Mouse (Mus musculus) heart, postnatal 0 days (tissue): ENCODE measurements at regions not wholly inside any gene's neighbourhood (a gene's known extent, or its start where the extent isn't known, plus 50 kb on each side); places are given as distances from the start of the nearest gene placed in this dataset.

ENCODE experiments used
- ATAC-seq: fragments of 200-750 bp; cut with Nextera tagmentation; 2 replicates; pipeline ENCODE4 v1.8.0; 2017; ENCODE audit warnings: low read depth, moderate number of reproducible peaks, moderate library complexity; ENCODE audit not compliant: insufficient read depth
- DNase-seq: peaks from one replicate; pipeline ENCODE4 v3.0.0-alpha.2; 2016; ENCODE audit warnings: low spot score
- H3K27ac ChIP-seq: fragments of 300-500 bp; sonication (generic); 2 replicates; pipeline ENCODE4 v1.5.1; 2014; ENCODE audit warnings: low read depth, mild to moderate bottlenecking
- H3K27me3 ChIP-seq: fragments of 300-500 bp; sonication (generic); 2 replicates; pipeline ENCODE4 v1.6.1; 2014; ENCODE audit warnings: low read length, mixed read lengths; ENCODE audit not compliant: control insufficient read depth, insufficient read depth
- H3K36me3 ChIP-seq: fragments of 300-500 bp; sonication (generic); replicated peaks from 2 replicates; pipeline ENCODE4 v1.6.1; 2014; ENCODE audit warnings: low read length, mixed read lengths; ENCODE audit not compliant: control insufficient read depth, insufficient read depth
- H3K4me1 ChIP-seq: fragments of 300-500 bp; sonication (generic); 2 replicates; pipeline ENCODE4 v1.6.1; 2014; ENCODE audit warnings: antibody characterized with exemption; ENCODE audit not compliant: control insufficient read depth, insufficient read depth
- H3K4me2 ChIP-seq: fragments of 300-500 bp; sonication (generic); 2 replicates; pipeline ENCODE4 v1.6.1; 2014; ENCODE audit warnings: low read depth, mild to moderate bottlenecking, low read length, moderate library complexity
- H3K4me3 ChIP-seq: fragments of 300-500 bp; sonication (generic); 2 replicates; pipeline ENCODE4 v1.5.1; 2014; ENCODE audit warnings: low read depth, low read length
- H3K9ac ChIP-seq: fragments of 300-500 bp; sonication (generic); replicated peaks from 2 replicates; pipeline ENCODE4 v1.6.1; 2014; ENCODE audit warnings: low read depth, low read length, mixed read lengths
- H3K9me3 ChIP-seq: fragments of 300-500 bp; sonication (generic); replicated peaks from 2 replicates; pipeline ENCODE4 v1.6.1; 2016; ENCODE audit warnings: low read length; ENCODE audit not compliant: control insufficient read depth
- CTCF ChIP-seq: IDR thresholded peaks from 2 replicates; pipeline ENCODE4 v1.5.1; 2016; ENCODE audit warnings: antibody characterized with exemption, control low read depth, low read depth
- EP300 ChIP-seq: IDR thresholded peaks from 2 replicates; pipeline ENCODE4 v1.6.1; 2016; ENCODE audit warnings: antibody characterized with exemption, low read depth
- WGBS: fragments of 180-500 bp; shearing (Covaris S2); extraction: QIAGEN DNeasy Blood & Tissue Kit; methylation state at CpG from one replicate; pipeline ENCODE4 v1.1.7; 2014; 5-methylcytosine and 5-hydroxymethylcytosine counted together

DNA sequence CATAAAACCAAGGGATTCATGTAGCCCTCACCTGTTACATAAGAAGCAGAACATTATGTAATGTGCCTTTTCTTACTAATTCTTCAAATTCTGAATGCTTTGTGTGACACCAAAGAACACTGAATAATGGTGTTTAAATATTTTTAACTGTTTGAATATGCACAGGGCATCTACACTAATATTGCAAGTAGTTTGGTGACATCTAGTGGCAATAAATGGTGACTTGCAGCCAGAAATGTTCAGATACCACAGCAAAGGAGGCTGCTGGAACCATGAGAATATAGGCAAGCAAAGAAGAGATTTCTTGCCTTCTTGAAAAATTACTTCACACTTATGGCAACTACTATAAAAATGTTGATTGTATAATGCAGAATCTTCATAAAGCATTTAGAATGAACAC is 159.6 kb upstream of the G2e3 start:
- no peak overlapping the region for H3K4me3 ChIP-seq
- H3K4me1 ChIP-seq = no peaks in the 10 kb centered on the region
- peak; percentile 76 for TF ChIP-seq CTCF
- no peak for TF ChIP-seq EP300
- no peak overlapping the region for H3K4me2 ChIP-seq
- H3K27me3 ChIP-seq = no peaks in the 10 kb centered on the region
- ATAC-seq (no peak), DNase-seq (peak; percentile 66)
- H3K9me3 ChIP-seq = no peaks in the 10 kb centered on the region
- H3K27ac ChIP-seq = no peak overlapping the region
- H3K9ac ChIP-seq = no peak overlapping the region
- H3K36me3 ChIP-seq = no peaks in the 10 kb centered on the region

DNA sequence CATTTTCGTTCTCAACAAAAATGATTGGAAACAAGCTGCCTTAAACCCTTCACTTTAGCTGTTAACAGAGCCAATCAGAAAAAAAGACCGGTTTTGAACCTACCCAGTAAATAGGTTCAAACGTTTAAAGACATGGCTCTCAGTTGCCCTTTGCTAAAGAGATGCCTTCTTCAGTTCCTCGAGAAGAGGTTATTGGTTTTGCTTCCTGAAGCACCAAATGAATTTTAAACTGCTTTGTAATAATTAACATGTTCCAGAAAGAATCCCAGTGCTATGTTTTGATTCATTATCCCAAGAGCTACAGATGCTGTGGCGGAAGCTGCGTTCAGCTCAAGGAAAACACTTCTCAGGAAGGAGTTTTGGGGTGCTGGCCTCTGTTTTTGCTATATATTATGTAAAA is 160.1 kb upstream of the G2e3 start:
- H3K4me3 ChIP-seq = no peak overlapping the region
- no peak for TF ChIP-seq CTCF
- no peak for TF ChIP-seq EP300
- H3K9me3 ChIP-seq = no peaks in the 10 kb centered on the region
- no peak overlapping the region for H3K9ac ChIP-seq
- no peaks in the 10 kb centered on the region for H3K27me3 ChIP-seq
- ATAC-seq (no peak), DNase-seq (no peak)
- WGBS = 78% methylated on average over 6 of the region's 6 CpGs
- H3K36me3 ChIP-seq = no peaks in the 10 kb centered on the region
- H3K27ac ChIP-seq = no peak overlapping the region
- no peak overlapping the region for H3K4me2 ChIP-seq
- no peaks in the 10 kb centered on the region for H3K4me1 ChIP-seq

DNA sequence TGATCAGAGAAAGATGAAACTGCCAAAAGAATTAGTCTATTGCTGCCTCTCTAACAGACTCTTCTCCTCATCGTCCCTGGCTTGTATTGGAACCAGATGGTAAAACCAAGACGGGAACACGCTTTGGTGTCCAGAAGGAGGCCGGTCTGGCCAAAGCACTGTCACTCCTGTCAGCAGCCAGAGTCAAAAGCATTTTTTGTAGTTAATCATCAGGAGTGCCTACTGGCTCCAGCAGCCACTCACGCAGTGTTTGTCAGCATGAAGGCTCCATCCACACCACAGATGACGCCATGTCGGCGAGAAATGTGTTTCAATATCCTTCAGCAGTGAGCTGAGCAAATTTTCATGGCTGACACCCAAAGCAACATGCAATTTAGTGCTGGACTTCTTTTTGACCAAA is 162.1 kb upstream of the G2e3 start:
- Histone ChIP-seq H3K27ac (no peak overlapping the region), H3K27me3 (no peaks in the 10 kb centered on the region), H3K9ac (no peak overlapping the region), H3K4me1 (no peaks in the 10 kb centered on the region), H3K36me3 (no peaks in the 10 kb centered on the region), H3K4me3 (no peak overlapping the region), H3K9me3 (no peaks in the 10 kb centered on the region), H3K4me2 (no peak overlapping the region)
- ATAC-seq (no peak), DNase-seq (no peak)
- 78% methylated on average over 8 of the region's 8 CpGs for WGBS
- TF ChIP-seq CTCF = no peak
- TF ChIP-seq EP300 = no peak

DNA sequence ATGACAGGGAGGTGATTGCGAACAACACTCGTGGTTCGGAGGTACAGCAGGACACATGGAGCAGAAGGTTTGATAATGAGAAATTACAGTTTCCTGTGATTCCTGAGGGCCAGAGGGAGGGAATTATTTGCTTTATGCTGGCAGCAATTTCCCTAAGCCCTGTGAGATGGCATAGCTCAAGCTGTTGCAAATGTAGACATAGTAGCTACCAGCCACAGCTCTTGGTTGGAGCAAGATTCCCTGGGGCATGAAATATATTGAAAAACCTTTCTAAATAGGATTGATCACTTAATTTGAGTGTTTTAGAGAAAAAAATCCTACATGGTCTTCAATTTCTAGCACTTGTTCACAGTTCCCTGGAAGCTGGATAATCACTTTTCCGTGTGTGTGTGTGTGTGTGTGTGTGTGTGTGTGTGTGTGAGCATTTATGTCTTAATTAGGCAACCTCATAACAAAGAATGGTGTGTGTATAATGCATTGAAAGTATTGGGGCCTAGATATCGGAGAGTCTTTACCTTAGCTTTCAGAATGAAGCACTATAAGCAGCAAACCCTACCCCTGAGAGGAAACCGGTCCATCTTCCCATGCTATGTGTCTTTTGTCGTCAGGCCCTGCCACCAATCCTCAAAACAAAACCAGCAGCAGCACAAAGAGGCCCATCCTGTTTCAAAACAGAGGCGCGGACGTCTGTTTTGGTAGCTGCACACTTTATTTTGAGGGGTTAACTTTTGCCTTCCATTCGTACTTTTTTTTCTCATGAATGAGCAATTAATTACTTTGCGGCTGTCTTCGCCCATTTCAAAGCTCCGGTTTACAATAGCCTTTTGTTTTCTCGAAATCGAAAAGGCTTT is 172.7 kb upstream of the G2e3 start:
- WGBS = 75% methylated on average over 16 of the region's 16 CpGs
- no peaks in the 10 kb centered on the region for H3K27me3 ChIP-seq
- no peak overlapping the region for H3K4me3 ChIP-seq
- no peak overlapping the region for H3K4me2 ChIP-seq
- H3K27ac ChIP-seq = no peak overlapping the region
- no peaks in the 10 kb centered on the region for H3K4me1 ChIP-seq
- no peaks in the 10 kb centered on the region for H3K9me3 ChIP-seq
- H3K36me3 ChIP-seq = no peaks in the 10 kb centered on the region
- ATAC-seq = no peak
- H3K9ac ChIP-seq = no peak overlapping the region
- DNase-seq = no peak
- no peak for TF ChIP-seq EP300

DNA sequence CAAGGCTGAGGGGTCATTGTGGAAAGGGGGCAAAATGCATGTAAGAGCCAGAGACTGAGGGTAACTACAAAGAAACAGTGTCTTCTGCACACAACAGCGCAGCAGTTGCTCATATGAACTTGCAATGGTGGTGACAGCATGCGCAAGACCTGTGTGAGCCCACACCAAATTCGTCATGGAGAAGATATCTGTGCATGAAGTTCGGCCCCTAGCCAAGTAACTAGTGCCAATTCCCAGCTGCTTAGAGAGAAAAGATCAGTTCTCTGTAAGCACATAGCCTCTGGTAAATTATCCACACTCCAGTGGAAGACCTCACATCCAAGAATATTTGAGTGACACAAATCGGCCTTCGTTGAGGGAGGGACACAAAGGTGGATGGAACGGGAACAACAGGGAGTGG is 182.7 kb upstream of the G2e3 start:
- no peak overlapping the region for H3K9ac ChIP-seq
- 84% methylated on average over 7 of the region's 7 CpGs for WGBS
- no peaks in the 10 kb centered on the region for H3K4me1 ChIP-seq
- no peak overlapping the region for H3K4me3 ChIP-seq
- H3K36me3 ChIP-seq = no peaks in the 10 kb centered on the region
- TF ChIP-seq CTCF = no peak
- TF ChIP-seq EP300 = no peak
- DNase-seq = no peak
- H3K4me2 ChIP-seq = no peak overlapping the region
- H3K27ac ChIP-seq = no peak overlapping the region
- H3K27me3 ChIP-seq = no peaks in the 10 kb centered on the region
- no peak for ATAC-seq
- H3K9me3 ChIP-seq = no peaks in the 10 kb centered on the region; the same call in 1 of the 2 replicates

DNA sequence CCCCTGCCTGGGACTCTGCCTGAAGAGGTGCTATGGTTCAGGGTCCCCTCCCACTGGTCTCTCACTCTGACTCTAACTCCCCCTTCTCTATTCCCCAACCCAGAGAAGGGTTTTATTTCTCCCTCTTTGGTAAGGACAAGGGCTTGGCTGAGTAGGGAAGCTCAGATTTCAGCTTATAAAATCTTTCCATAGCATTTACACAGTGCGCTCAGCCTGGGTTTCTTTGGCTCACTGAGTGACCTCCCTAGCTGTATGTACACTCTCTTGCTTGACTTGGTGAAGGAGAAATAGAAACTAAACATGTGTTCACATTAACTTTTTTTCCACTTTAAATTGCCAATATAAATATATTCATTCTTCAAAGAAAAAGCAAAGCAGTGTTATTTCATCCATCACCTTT is 186.9 kb upstream of the G2e3 start:
- H3K36me3 ChIP-seq = no peaks in the 10 kb centered on the region
- H3K9ac ChIP-seq = no peak overlapping the region
- DNase-seq = no peak
- TF ChIP-seq CTCF (no peak), EP300 (no peak)
- no peak overlapping the region for H3K4me2 ChIP-seq
- no peaks in the 10 kb centered on the region; the same call in 1 of the 2 replicates for H3K9me3 ChIP-seq
- no peaks in the 10 kb centered on the region for H3K4me1 ChIP-seq
- 79% methylated on average over 1 of the region's 1 CpGs for WGBS
- no peak overlapping the region for H3K27ac ChIP-seq
- ATAC-seq = no peak
- H3K27me3 ChIP-seq = no peaks in the 10 kb centered on the region
- H3K4me3 ChIP-seq = no peak overlapping the region
